Mouse (Mus musculus) urinary bladder, postnatal 10 days (tissue): ENCODE measurements around the gene Nxph4.

ENCODE experiments used
- DNase-seq: peaks from one replicate; pipeline ENCODE4 v3.0.0; 2022; ENCODE audit warnings: low spot score

Nxph4 gene

GRCm38 (mm10) chr10:127514764-127515163 lies 19.6 kb downstream of the Nxph4 start, which contains the start of gene Ndufa4l2:
Gene Ndufa4l2, plus strand, starts transcription at chr10:127514967.
- DNase-seq: no peak

GRCm38 (mm10) chr10:127514111-127514698 lies 20.2 kb downstream of the Nxph4 start:
- no peak for DNase-seq

GRCm38 (mm10) chr10:127513501-127514091 lies 20.8 kb downstream of the Nxph4 start:
- no peak for DNase-seq

- peak; percentile 76 for DNase-seq
Measured at GRCm38 (mm10) chr10:127512813-127513212, 21.5 kb downstream of the Nxph4 start.

GRCm38 (mm10) chr10:127512307-127512666 lies 22.1 kb downstream of the Nxph4 start:
- DNase-seq: no peak

- no peak for DNase-seq
Measured at GRCm38 (mm10) chr10:127511634-127512306, 22.6 kb downstream of the Nxph4 start.

- DNase-seq: no peak
Measured at GRCm38 (mm10) chr10:127510895-127511617, 23.3 kb downstream of the Nxph4 start.

- DNase-seq: no peak
Measured at GRCm38 (mm10) chr10:127509837-127510701, 24.3 kb downstream of the Nxph4 start.

- DNase-seq: peak; percentile 60
Measured at GRCm38 (mm10) chr10:127509051-127509836, 25.1 kb downstream of the Nxph4 start.

GRCm38 (mm10) chr10:127508239-127508638 lies 26.1 kb downstream of the Nxph4 start:
- DNase-seq: no peak

GRCm38 (mm10) chr10:127500894-127501893 lies 33.2 kb downstream of the Nxph4 start, which contains the start of gene Stac3:
Gene Stac3, plus strand, starts transcription at chr10:127501686.
- DNase-seq: no peak

- no peak for DNase-seq
Measured at GRCm38 (mm10) chr10:127500042-127500441, 34.3 kb downstream of the Nxph4 start.

GRCm38 (mm10) chr10:127499516-127499915 lies 34.8 kb downstream of the Nxph4 start:
- no peak for DNase-seq

- DNase-seq: no peak
Measured at GRCm38 (mm10) chr10:127496156-127496555, 38.2 kb downstream of the Nxph4 start.

- no peak for DNase-seq
Measured at GRCm38 (mm10) chr10:127492118-127492517, 42.2 kb downstream of the Nxph4 start.

GRCm38 (mm10) chr10:127491128-127491512 lies 43.2 kb downstream of the Nxph4 start:
- DNase-seq: no peak

- no peak for DNase-seq
Measured at GRCm38 (mm10) chr10:127490160-127491127, 43.9 kb downstream of the Nxph4 start.

- no peak for DNase-seq
Measured at GRCm38 (mm10) chr10:127488856-127489255, 45.5 kb downstream of the Nxph4 start.
